Mouse (Mus musculus): ENCODE measurements at regions not wholly inside any gene's neighbourhood (a gene's known extent, or its start where the extent isn't known, plus 50 kb on each side); places are given as distances from the start of the nearest gene placed in this dataset.

DNA sequence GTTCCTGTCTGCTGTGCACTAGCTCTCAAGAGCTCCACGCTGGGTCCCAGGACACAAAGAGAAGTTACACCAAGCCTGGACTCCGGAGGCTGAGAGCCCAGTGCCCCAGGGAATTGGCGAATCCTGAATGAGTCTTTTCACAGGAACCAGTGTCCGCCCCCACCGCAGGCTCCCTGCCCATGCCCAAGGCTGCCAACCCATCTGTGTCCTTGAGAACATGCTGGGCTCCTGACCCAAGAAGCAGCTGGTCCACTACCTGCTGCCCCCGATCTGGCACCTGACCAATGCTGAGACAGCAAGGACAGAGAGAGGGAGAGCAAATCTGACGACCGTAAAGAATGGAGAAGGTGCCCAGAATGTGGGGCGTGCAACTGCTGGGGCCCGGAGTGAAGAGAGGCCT is 85.2 kb upstream of the Cplx2 start:
- no peak for ATAC-seq (replicated peaks; ENCODE audit: low FRiP score, low TSS enrichment, poor library complexity, severe bottlenecking)

DNA sequence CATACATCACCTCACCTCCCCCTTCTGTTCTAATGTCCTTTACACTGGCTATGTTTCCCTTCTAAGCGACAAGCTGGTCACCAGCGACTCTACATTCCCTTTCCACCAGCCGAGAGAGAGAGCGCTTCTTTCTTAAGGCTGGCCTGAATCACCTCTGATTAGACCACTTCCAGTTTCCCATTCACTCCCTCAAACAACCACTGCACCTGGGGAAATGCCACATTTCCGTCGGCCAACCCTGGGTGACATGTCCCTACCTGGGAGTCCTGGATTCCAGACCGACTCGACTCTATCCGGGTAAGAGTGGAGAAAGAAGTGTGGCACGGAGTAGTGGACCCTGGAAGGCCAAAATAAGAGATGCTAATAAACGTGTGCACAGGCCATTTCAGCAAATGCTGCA is 84.5 kb upstream of the Cplx2 start:
- ATAC-seq (replicated peaks; ENCODE audit: low FRiP score, low TSS enrichment, poor library complexity, severe bottlenecking): no peak

DNA sequence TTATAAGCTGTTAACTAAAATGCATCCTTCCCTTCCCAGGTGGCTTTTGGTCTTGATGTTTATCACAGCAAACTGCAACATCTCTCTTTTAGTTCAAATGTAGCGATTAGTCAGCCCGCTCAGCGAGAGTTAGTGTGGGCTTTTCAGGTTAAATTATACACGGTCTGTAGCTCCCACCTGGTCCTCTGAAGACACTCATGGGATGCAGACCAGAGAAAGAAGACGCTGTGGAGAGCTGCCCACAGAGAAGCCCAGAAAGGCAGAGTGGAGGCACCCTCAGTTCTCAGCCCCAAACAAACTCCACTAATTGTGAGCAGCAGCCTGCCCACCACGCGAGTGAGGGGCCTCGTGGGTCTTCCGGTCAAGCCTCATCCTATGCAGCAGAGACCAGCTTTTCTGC is 81.1 kb upstream of the Cplx2 start:
- no peak for ATAC-seq (replicated peaks; ENCODE audit: low FRiP score, low TSS enrichment, poor library complexity, severe bottlenecking)

DNA sequence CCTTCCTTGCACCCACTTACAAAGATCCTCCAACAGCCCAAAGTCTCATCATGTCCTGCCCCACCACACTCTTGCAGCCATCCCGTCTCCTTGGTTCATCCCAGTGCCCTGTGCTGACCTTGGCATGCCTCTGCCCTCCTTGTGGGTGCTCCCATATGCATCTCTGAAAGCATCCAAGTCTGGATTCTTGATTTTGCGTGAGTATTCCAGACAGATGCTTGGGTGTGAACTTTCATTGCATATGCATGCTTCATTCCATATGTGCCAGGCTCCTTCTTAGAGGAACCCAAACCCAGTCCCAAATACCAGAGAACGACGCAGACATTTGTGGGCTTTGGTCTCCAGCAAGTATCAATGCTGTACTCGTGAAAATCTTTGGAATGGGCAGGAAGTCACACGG is 78.8 kb upstream of the Cplx2 start:
- no peak for ATAC-seq (replicated peaks; ENCODE audit: low FRiP score, low TSS enrichment, poor library complexity, severe bottlenecking)

- no peak for ATAC-seq (replicated peaks; ENCODE audit: low FRiP score, low TSS enrichment, poor library complexity, severe bottlenecking)
Observed at GRCm38 (mm10) chr13:54293006-54293405, 78.1 kb upstream of the Cplx2 start.

DNA sequence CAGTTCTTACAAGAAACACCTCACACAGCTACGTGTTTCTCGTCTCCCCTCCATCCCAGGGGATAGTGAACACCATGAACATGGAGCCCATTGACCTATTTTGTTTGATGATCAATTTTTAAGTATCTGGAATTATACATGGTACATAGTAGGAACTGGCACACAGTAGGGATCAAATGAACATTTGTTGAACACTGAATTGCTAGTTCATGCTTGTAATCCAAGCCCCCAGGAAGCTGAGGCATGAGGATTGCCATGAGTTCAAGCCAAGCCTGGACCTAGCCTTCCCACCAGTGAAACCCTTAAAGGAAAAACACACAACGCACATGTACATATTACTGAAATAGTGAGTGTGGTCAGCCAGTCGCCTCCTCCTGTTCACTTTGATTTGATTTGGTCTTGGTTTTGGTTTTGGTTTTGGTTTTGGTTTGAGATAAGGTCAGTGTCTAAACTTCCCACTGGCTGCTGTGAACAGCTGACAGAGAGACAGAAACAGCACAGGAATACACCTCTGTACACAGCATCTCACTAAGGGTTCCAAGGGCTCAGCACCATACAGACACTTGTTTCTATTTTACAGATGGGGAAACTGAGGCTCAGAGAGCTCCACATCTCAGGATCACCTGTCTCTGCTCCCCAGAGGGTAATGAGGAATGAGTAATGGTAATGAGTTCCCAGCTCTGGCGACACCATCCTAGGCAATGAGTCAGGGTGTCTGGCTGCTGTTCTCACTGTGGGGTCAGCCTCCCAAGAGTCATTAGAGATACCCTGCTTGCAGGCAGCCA is 75.5 kb upstream of the Cplx2 start:
- no peak for ATAC-seq (replicated peaks; ENCODE audit: low FRiP score, low TSS enrichment, poor library complexity, severe bottlenecking)

DNA sequence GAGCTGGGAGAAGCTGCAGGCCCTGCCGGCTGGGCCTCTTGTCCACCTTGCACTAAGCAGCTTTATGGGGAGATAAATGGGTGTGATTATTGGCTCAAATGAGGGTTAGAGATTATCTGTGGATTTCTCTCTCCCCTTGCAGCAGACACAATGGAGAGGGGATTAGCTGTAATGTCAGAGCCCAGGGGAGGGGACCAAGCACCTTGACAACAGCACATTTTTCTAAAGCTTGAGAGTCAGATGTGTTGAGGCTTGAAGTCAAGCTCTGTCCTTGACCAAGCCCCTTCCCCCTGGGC is 74.9 kb upstream of the Cplx2 start:
- no peak for ATAC-seq (replicated peaks; ENCODE audit: low FRiP score, low TSS enrichment, poor library complexity, severe bottlenecking)

- no peak for ATAC-seq (replicated peaks; ENCODE audit: low FRiP score, low TSS enrichment, poor library complexity, severe bottlenecking)
Observed at GRCm38 (mm10) chr13:54298851-54299250, 72.3 kb upstream of the Cplx2 start.

DNA sequence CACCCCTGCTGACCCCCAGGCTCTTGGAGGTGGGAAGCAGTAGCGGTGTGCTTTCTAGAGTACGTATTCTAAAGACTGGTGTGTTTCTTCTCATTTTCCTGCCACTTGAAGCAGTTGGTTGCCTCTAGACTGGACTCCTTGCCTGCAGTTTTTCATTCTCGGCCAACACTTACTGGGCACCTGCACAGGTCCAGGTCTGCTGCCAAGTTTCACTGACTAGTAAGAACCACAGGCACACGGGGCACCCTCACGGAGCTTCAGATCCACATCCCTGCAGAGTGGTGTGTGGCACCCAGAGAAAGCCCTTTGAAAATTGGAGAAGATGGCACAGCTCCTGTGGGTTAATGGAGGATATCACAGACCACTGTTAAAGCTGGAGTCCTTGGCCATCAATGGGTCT is 71.9 kb upstream of the Cplx2 start:
- no peak for ATAC-seq (replicated peaks; ENCODE audit: low FRiP score, low TSS enrichment, poor library complexity, severe bottlenecking)

DNA sequence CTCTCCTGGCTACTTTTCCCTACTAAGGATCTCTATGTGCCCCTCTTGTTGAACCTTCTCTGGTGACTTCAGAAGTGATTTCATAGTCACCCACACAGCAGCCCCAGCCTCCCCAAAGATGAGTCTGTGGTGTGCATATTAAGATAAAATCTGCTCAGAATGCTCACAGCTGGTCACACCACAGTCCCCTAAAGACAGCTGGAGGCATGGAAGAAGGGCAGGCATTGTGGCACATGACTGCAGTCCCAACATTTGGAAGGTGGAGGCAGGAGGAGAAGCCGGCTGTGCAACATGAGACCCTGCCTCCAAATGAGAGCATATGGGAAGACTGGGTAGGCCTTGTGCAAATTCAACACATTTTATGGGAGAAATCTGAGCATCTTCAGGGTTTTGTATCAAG is 70.0 kb upstream of the Cplx2 start:
- no peak for ATAC-seq (replicated peaks; ENCODE audit: low FRiP score, low TSS enrichment, poor library complexity, severe bottlenecking)

- no peak for ATAC-seq (replicated peaks; ENCODE audit: low FRiP score, low TSS enrichment, poor library complexity, severe bottlenecking)
Observed at GRCm38 (mm10) chr13:54301677-54302076, 69.5 kb upstream of the Cplx2 start.

GRCm38 (mm10) chr13:54302351-54303070 is 68.6 kb upstream of the Cplx2 start:
- ATAC-seq (replicated peaks; ENCODE audit: low FRiP score, low TSS enrichment, poor library complexity, severe bottlenecking): no peak

DNA sequence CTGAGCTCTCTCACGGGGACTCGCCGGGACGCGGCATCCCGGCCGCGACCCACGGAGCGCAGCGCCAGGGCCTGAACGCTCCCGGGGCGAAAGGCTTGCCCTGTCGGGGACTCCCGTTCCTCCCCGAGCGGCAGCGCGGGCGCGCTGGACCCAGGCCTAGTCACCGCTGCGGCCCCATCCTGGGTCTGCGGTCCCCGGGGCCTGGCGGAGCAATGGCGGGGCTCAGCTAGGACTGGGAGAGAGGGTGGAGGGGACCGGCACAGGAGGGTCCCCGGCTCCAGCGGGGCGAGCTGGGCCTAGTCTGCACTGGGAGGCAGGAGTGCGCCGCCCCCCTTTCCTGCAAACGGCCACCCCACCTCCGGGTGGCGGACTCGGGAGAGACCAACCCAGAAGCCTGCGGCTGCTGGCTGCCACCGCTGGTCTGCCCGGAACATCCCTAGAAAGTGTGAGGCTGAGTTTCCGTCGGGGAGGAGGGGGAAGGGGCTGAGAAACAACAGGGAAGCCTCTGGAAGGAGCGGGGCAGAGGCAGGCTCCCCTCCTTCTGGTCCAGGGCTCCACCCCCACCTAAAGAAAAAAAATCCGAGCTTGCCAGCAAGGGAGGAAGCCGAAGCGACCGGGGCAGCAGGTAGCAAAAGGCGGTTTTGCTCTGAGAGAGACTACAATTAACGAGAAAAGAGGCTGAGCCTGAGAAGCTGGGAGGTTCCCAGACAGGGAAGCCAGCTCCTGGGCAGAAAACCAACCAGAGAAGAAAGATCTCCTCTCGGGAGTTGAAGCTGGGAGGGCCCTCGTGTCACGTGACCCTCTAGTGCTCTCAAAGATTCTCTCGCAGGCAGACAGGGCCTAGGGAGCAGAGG is 67.9 kb upstream of the Cplx2 start:
- peak; percentile 56 for ATAC-seq (replicated peaks; ENCODE audit: low FRiP score, low TSS enrichment, poor library complexity, severe bottlenecking)

DNA sequence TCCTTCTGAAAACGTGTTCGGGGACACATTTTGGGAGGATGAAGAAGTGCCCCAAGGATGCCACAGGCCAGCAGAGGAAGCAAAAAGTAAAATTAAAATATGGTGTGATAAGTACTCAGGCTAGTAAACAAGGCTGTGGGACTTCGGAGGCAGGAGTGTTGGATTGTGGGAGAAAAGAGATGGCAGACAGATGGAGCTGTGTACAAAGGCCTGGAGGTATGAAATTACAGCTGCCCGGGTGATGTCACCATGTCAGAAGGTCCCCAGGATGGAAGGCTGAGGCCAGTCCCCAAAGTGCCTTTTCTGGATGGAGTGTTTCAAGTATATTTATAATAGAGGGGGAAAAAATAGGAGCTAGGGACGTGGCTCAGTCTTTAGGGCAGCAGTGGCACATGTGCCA is 66.9 kb upstream of the Cplx2 start:
- no peak for ATAC-seq (replicated peaks; ENCODE audit: low FRiP score, low TSS enrichment, poor library complexity, severe bottlenecking)

GRCm38 (mm10) chr13:54308591-54308990 is 62.6 kb upstream of the Cplx2 start:
- ATAC-seq (replicated peaks; ENCODE audit: low FRiP score, low TSS enrichment, poor library complexity, severe bottlenecking): no peak

DNA sequence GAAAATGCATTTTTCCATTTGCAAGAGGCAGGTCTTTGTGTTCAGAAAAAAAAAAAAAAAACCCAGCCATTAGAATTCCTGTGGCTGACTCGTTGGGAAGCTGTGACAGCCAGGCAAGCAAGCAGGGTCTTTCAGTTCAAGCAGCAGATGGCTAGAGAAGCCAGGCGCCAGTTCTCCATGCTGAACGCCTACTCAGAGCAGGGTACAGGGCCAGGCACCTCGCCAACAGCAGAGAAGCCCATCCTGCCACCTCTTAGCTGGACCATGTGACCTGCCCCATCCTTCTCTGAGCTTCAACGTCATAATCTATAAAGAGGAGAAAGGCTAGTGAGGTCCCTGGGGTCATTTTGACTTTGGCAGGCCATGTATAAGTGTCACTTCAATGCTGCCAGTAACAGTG is 61.8 kb upstream of the Cplx2 start:
- no peak for ATAC-seq (replicated peaks; ENCODE audit: low FRiP score, low TSS enrichment, poor library complexity, severe bottlenecking)

DNA sequence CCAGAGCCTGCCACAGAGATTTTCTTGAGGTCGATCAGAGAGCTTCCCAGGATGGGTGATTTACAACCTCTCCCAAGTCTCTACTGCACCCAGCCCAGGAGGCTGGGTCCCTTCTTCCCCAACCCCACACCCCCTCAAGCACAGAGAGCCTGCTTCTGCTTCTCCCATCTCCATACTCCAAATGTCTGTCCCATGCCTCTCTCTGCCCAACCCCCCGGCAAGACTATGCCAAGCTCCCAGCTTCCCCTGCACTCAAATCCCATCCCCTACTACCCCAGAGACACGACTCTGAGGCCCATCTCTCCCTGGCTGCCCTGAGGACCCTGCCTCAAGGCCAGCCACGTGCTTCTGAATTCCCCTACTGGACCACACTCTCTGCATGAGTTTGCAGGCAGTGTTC is 61.0 kb upstream of the Cplx2 start:
- ATAC-seq (replicated peaks; ENCODE audit: low FRiP score, low TSS enrichment, poor library complexity, severe bottlenecking): no peak

DNA sequence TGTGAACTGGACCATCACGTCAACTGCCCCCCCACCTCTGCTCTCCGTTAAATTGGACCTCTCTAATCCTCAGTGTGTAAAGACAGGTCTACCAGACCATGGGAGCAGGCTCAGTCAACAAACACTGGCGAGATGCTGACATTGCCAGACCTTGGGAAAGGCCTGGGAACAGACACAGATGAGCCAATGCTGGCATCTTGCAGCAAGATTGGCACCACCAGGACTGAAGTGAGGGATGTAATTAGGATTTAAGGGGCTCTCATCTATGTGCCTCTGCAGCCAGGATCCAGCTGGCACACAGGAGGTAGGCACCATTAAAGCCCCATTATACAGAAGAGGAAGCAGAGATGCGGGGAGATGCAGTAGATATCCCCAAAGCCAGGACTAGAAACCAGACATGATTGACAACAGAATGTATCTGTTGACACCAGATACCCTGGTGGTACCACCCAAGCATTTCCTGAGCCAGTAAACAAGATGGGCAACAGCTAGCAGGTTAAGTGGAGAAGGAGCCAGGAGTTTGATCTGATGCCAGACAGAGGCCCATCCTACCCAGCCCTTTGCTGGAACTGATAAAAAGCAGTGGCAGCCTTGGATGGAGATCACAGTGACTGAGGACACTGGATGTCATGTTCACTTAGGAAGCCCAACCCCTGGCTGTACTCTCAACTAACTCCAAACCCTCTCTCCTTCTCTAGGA is 59.7 kb upstream of the Cplx2 start:
- peak; percentile 55 for ATAC-seq (replicated peaks; ENCODE audit: low FRiP score, low TSS enrichment, poor library complexity, severe bottlenecking)

GRCm38 (mm10) chr13:54312405-54313185 is 58.6 kb upstream of the Cplx2 start:
- ATAC-seq (replicated peaks; ENCODE audit: low FRiP score, low TSS enrichment, poor library complexity, severe bottlenecking): no peak

All from megakaryocyte-erythroid progenitor cell, adult 5-6 weeks (primary cell).